Mouse (Mus musculus): ENCODE measurements around the gene Btg3. TPM values are rescaled to one million over a fixed set of nuclear protein-coding genes. Genes with fewer than 3 reads are reported as not detected.

The Btg3 gene
- polyA plus RNA-seq, 1 experiment from 2014 or later = 42.7 TPM

- DNase-seq (ENCODE audit: low spot score) (peak; percentile 76), ATAC-seq (replicated peaks; ENCODE audit: low FRiP score) (peak; percentile 42)
- H3K27me3 ChIP-seq (replicated peaks; ENCODE audit: control insufficient read depth, insufficient read depth, low read length) = peaks cover 40% of the 10 kb centered on the region
- H3K9ac ChIP-seq (ENCODE audit: low read depth, low read length) = peak overlapping the region; percentile 67
- peak overlapping the region; percentile 73 for H3K4me3 ChIP-seq (ENCODE audit: low read depth, low read length)
- under 1% methylated on average over 56 of the region's 65 CpGs for WGBS
- peak overlapping the region; percentile 92 for H3K4me2 ChIP-seq
- no peaks in the 10 kb centered on the region for H3K36me3 ChIP-seq (ENCODE audit: control insufficient read depth, insufficient read depth, low read length)
- H3K4me1 ChIP-seq (replicated peaks; ENCODE audit: control insufficient read depth, insufficient read depth, low read length) = 0 out of 2 replicates have a peak, but pooled peaks cover 3% of the 10 kb centered on the region
- peak overlapping the region; percentile 32 for H3K27ac ChIP-seq (ENCODE audit: low read depth, low read length)
- no peaks in the 10 kb centered on the region for H3K9me3 ChIP-seq (ENCODE audit: control insufficient read depth, low read length)
Observed at GRCm38 (mm10) chr16:78301831-78302677, 74.9 kb downstream of the Btg3 start.

- Histone ChIP-seq H3K27ac (ENCODE audit: low read depth, low read length) (peak within 1 kb of the TSS; percentile 32), H3K27me3 (replicated peaks; ENCODE audit: control insufficient read depth, insufficient read depth, low read length) (peaks cover 40% of the 10 kb centered on the region)
- peak; percentile 80 for ATAC-seq (replicated peaks; ENCODE audit: low FRiP score)
Observed at GRCm38 (mm10) chr16:78301183-78301830, 75.7 kb downstream of the Btg3 start, which contains the start of gene Cxadr. Cxadr (plus strand) TSS chr16:78301489.

GRCm38 (mm10) chr16:78296114-78296513 lies 80.9 kb downstream of the Btg3 start:
- H3K9ac ChIP-seq (ENCODE audit: low read depth, low read length) = no peak overlapping the region
- H3K27ac ChIP-seq (ENCODE audit: low read depth, low read length) = no peak overlapping the region
- 76% methylated on average over 9 of the region's 9 CpGs for WGBS
- no peak overlapping the region for H3K4me3 ChIP-seq (ENCODE audit: low read depth, low read length)
- H3K9me3 ChIP-seq (ENCODE audit: control insufficient read depth, low read length) = no peaks in the 10 kb centered on the region
- H3K4me1 ChIP-seq (replicated peaks; ENCODE audit: control insufficient read depth, insufficient read depth, low read length) = peaks cover 4% of the 10 kb centered on the region
- peaks cover 11% of the 10 kb centered on the region for H3K27me3 ChIP-seq (replicated peaks; ENCODE audit: control insufficient read depth, insufficient read depth, low read length)
- H3K36me3 ChIP-seq (ENCODE audit: control insufficient read depth, insufficient read depth, low read length) = no peaks in the 10 kb centered on the region
- ATAC-seq (replicated peaks; ENCODE audit: low FRiP score) = no peak
- no peak for DNase-seq (ENCODE audit: low spot score)
- H3K4me2 ChIP-seq = no peak overlapping the region

More at GRCm38 (mm10) chr16:78301183-78301830, 75.7 kb downstream of the Btg3 start, which contains the start of gene Cxadr:
- Histone ChIP-seq H3K36me3 (ENCODE audit: control insufficient read depth, insufficient read depth, low read length) (no peaks in the 10 kb centered on the region), H3K9ac (ENCODE audit: low read depth, low read length) (peak within 1 kb of the TSS; percentile 67), H3K9me3 (ENCODE audit: control insufficient read depth, low read length) (no peaks in the 10 kb centered on the region), H3K4me1 (replicated peaks; ENCODE audit: control insufficient read depth, insufficient read depth, low read length) (0 out of 2 replicates have a peak, but pooled peaks cover 3% of the 10 kb centered on the region), H3K4me2 (peak within 1 kb of the TSS; percentile 92), H3K4me3 (ENCODE audit: low read depth, low read length) (peak within 1 kb of the TSS; percentile 73)
- WGBS = under 1% methylated on average over 32 of the region's 34 CpGs
- DNase-seq (ENCODE audit: low spot score) = peak; percentile 43

GRCm38 (mm10) chr16:78295601-78296000 lies 81.4 kb downstream of the Btg3 start:
- Histone ChIP-seq H3K9me3 (ENCODE audit: control insufficient read depth, low read length) (no peaks in the 10 kb centered on the region), H3K36me3 (ENCODE audit: control insufficient read depth, insufficient read depth, low read length) (no peaks in the 10 kb centered on the region), H3K4me1 (replicated peaks; ENCODE audit: control insufficient read depth, insufficient read depth, low read length) (peaks cover 3% of the 10 kb centered on the region), H3K4me2 (no peak overlapping the region), H3K4me3 (ENCODE audit: low read depth, low read length) (no peak overlapping the region), H3K27ac (ENCODE audit: low read depth, low read length) (no peak overlapping the region), H3K27me3 (replicated peaks; ENCODE audit: control insufficient read depth, insufficient read depth, low read length) (peaks cover 6% of the 10 kb centered on the region), H3K9ac (ENCODE audit: low read depth, low read length) (no peak overlapping the region)
- ATAC-seq (replicated peaks; ENCODE audit: low FRiP score) = no peak
- no peak for DNase-seq (ENCODE audit: low spot score)
- 43% methylated on average over 4 of the region's 4 CpGs for WGBS

- Histone ChIP-seq H3K4me2 (no peak overlapping the region), H3K9me3 (ENCODE audit: control insufficient read depth, low read length) (no peaks in the 10 kb centered on the region), H3K27me3 (replicated peaks; ENCODE audit: control insufficient read depth, insufficient read depth, low read length) (no peaks in the 10 kb centered on the region), H3K27ac (ENCODE audit: low read depth, low read length) (no peak overlapping the region), H3K4me1 (replicated peaks; ENCODE audit: control insufficient read depth, insufficient read depth, low read length) (peaks cover 3% of the 10 kb centered on the region), H3K36me3 (ENCODE audit: control insufficient read depth, insufficient read depth, low read length) (no peaks in the 10 kb centered on the region), H3K9ac (ENCODE audit: low read depth, low read length) (no peak overlapping the region), H3K4me3 (ENCODE audit: low read depth, low read length) (no peak overlapping the region)
- ATAC-seq (replicated peaks; ENCODE audit: low FRiP score) (peak; percentile 90), DNase-seq (ENCODE audit: low spot score) (no peak)
- WGBS = 38% methylated on average over 5 of the region's 5 CpGs
Observed at GRCm38 (mm10) chr16:78294606-78295275, 82.3 kb downstream of the Btg3 start.

GRCm38 (mm10) chr16:78294051-78294450 lies 82.9 kb downstream of the Btg3 start:
- 94% methylated on average over 1 of the region's 1 CpGs for WGBS
- Histone ChIP-seq H3K4me3 (ENCODE audit: low read depth, low read length) (no peak overlapping the region), H3K9ac (ENCODE audit: low read depth, low read length) (no peak overlapping the region), H3K9me3 (ENCODE audit: control insufficient read depth, low read length) (no peaks in the 10 kb centered on the region), H3K36me3 (ENCODE audit: control insufficient read depth, insufficient read depth, low read length) (no peaks in the 10 kb centered on the region), H3K27me3 (replicated peaks; ENCODE audit: control insufficient read depth, insufficient read depth, low read length) (no peaks in the 10 kb centered on the region), H3K4me1 (replicated peaks; ENCODE audit: control insufficient read depth, insufficient read depth, low read length) (peaks cover 3% of the 10 kb centered on the region), H3K4me2 (no peak overlapping the region), H3K27ac (ENCODE audit: low read depth, low read length) (no peak overlapping the region)
- ATAC-seq (replicated peaks; ENCODE audit: low FRiP score) = no peak
- DNase-seq (ENCODE audit: low spot score) = no peak

- DNase-seq (ENCODE audit: low spot score) = no peak
- Histone ChIP-seq H3K4me3 (ENCODE audit: low read depth, low read length) (no peak overlapping the region), H3K9me3 (ENCODE audit: control insufficient read depth, low read length) (no peaks in the 10 kb centered on the region), H3K27me3 (replicated peaks; ENCODE audit: control insufficient read depth, insufficient read depth, low read length) (no peaks in the 10 kb centered on the region), H3K4me2 (no peak overlapping the region), H3K27ac (ENCODE audit: low read depth, low read length) (no peak overlapping the region), H3K4me1 (replicated peaks; ENCODE audit: control insufficient read depth, insufficient read depth, low read length) (no peaks in the 10 kb centered on the region), H3K9ac (ENCODE audit: low read depth, low read length) (no peak overlapping the region), H3K36me3 (ENCODE audit: control insufficient read depth, insufficient read depth, low read length) (no peaks in the 10 kb centered on the region)
- ATAC-seq (replicated peaks; ENCODE audit: low FRiP score) = no peak
- WGBS = 76% methylated on average over 5 of the region's 5 CpGs
Observed at GRCm38 (mm10) chr16:78283231-78283630, 93.8 kb downstream of the Btg3 start.
